Mouse (Mus musculus) heart, adult 2 months (tissue): ENCODE data around the gene Dmrtc2. TPM values are rescaled to one million over a fixed set of nuclear protein-coding genes. Genes with fewer than 3 reads are reported as not detected.

Source experiments
- DNase-seq, 2 experiments: peaks; one replicate each; pipeline ENCODE4 v3.0.0; 2021
- H3K27ac ChIP-seq: fragments of 200-600 bp; 2 replicates; pipeline ENCODE4 v1.8.1; 2022
- H3K27me3 ChIP-seq: fragments of 200-500 bp; 2 replicates; pipeline ENCODE4 v1.6.1; 2012; ENCODE audit warnings: mild to moderate bottlenecking, low read length, inconsistent platforms, mixed read lengths; ENCODE audit not compliant: control insufficient read depth, insufficient read depth
- H3K36me3 ChIP-seq: fragments of 200-500 bp; 2 replicates; pipeline ENCODE4 v1.6.1; 2012; ENCODE audit warnings: low read length, inconsistent platforms; ENCODE audit not compliant: control insufficient read depth, insufficient read depth
- H3K4me1 ChIP-seq: fragments of 200-500 bp; 2 replicates; pipeline ENCODE4 v1.6.1; 2011; ENCODE audit warnings: low read length; ENCODE audit not compliant: control insufficient read depth, insufficient read depth
- H3K4me3 ChIP-seq: fragments of 200-600 bp; 2 replicates; pipeline ENCODE4 v1.8.1; 2022
- H3K79me2 ChIP-seq: fragments of 200-500 bp; replicated peaks from 2 replicates; pipeline ENCODE4 v1.6.1; 2012; ENCODE audit warnings: mild to moderate bottlenecking, inconsistent platforms, low read length, moderate library complexity, mixed read lengths; ENCODE audit not compliant: control insufficient read depth, insufficient read depth
- H3K9ac ChIP-seq: fragments of 200-500 bp; 2 replicates; pipeline ENCODE4 v1.6.1; 2012; ENCODE audit warnings: low read depth, mild to moderate bottlenecking, control low read depth, inconsistent platforms, low read length, mixed read lengths
- CTCF ChIP-seq: fragments of 200-600 bp; IDR thresholded peaks from 2 replicates; pipeline ENCODE4 v1.8.1; 2022; ENCODE audit warnings: antibody characterized with exemption, mild to moderate bottlenecking, moderate library complexity
- EP300 ChIP-seq: fragments of 200-500 bp; IDR thresholded peaks from 2 replicates; pipeline ENCODE4 v1.6.1; 2011; ENCODE audit warnings: low read depth, low read length, control low read depth; ENCODE audit not compliant: insufficient read depth
- POLR2A ChIP-seq: fragments of 200-500 bp; IDR thresholded peaks from 2 replicates; pipeline ENCODE4 v1.6.1; 2011; ENCODE audit warnings: mild to moderate bottlenecking, low read depth, low read length, control low read depth; ENCODE audit not compliant: insufficient read depth
- WGBS: fragments of 180-500 bp; shearing (Covaris S2); methylation state at CpG from one replicate; pipeline ENCODE4 v1.1.7; 2018; 5-methylcytosine and 5-hydroxymethylcytosine counted together
- intact Hi-C: fragments of 180-260 bp; cut with DNase I; formaldehyde crosslinking; loops from one replicate; pipeline ENCODE4 v1.15.1; 2025
- polyA plus RNA-seq: library from polyadenylated mRNA; depleted of rRNA; stranded (reverse); fragments of >200 nt; gene quantifications from 2 replicates; pipeline ENCODE4 v1.2.3, GENCODE M21; 2012
- total RNA-seq, 2 experiments: library from RNA; stranded (reverse); gene quantifications; 2 replicates each; pipeline ENCODE4 v1.2.3; 2021

Dmrtc2 gene
- total and polyA plus RNA-seq, 3 experiments = not detected

DNA sequence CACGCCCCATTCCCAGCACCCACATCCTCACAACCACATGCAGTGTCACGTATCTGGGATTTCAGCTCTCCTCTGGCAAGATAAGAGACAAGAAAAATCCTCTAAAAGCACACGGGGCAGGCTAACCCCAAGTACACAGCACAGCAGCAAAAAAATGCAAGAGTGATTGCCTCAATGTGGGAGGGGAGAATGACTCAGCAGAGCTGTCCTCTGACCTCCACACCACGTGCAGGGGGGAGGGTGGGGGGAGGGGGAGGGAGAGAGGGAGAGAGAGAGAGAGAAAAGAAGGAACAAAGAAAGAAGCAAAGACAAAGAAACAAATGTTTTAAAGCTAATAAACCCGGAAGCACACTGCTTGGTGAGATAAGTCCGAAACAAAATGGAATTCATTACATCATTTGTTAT lies 19.0 kb upstream of the Dmrtc2 start:
- intact Hi-C loops = no loop called here
- H3K79me2 ChIP-seq = no peaks in the 10 kb centered on the region
- no peaks in the 10 kb centered on the region for H3K4me1 ChIP-seq
- H3K27me3 ChIP-seq = no peaks in the 10 kb centered on the region
- TF ChIP-seq CTCF (no peak), EP300 (no peak), POLR2A (no peak)
- H3K36me3 ChIP-seq = no peaks in the 10 kb centered on the region
- H3K4me3 ChIP-seq = no peak overlapping the region
- no peak for DNase-seq
- no peak overlapping the region for H3K9ac ChIP-seq
- 22% methylated on average over 6 of the region's 6 CpGs for WGBS
- H3K27ac ChIP-seq = no peak overlapping the region

GRCm38 (mm10) chr7:24851596-24852325 lies 18.1 kb upstream of the Dmrtc2 start:
- DNase-seq = no peak
- Histone ChIP-seq H3K79me2 (no peaks in the 10 kb centered on the region), H3K9ac (no peak overlapping the region), H3K27me3 (no peaks in the 10 kb centered on the region), H3K27ac (no peak overlapping the region), H3K4me3 (no peak overlapping the region), H3K36me3 (no peaks in the 10 kb centered on the region), H3K4me1 (no peaks in the 10 kb centered on the region)
- 79% methylated on average over 5 of the region's 5 CpGs for WGBS
- intact Hi-C loops = no loop called here
- no peak for TF ChIP-seq EP300
- TF ChIP-seq POLR2A = no peak
- TF ChIP-seq CTCF = no peak

DNA sequence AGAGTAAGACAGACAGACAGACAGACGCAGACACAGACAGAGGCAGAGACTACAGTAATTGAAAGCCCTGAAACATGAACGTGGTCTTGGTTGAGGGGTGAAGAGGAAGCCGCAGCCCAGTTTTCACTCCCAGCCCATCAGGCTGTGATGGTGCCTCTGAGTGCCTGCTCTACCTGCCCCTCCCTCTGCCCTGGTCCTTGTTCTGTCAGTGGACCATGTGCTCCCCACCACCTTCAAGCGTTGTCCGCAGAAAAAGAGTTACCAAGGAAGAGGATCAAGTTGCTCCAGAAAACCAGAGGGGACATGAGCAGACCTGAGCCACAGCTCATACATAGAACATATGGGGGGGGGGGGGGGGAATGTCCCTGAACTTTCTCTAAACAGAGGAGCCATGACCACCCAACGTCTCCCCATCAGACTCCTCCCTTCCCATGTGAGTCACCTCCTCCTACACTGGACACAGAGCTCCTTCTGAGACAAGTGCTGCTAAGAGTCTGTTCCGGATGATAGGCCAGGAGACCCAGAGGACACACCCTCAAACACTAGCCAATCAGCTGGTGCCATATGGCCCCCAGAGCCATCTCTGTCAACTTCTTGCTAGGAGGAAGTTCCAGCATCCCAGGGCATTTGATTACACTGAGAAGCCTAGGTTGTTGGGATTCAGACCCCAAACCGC lies 17.2 kb upstream of the Dmrtc2 start:
- WGBS = 58% methylated on average over 8 of the region's 8 CpGs
- no peak overlapping the region for H3K27ac ChIP-seq
- H3K79me2 ChIP-seq = no peaks in the 10 kb centered on the region
- H3K4me3 ChIP-seq = no peak overlapping the region
- no peak for DNase-seq
- intact Hi-C loops = no loop called here
- no peaks in the 10 kb centered on the region for H3K27me3 ChIP-seq
- H3K9ac ChIP-seq = no peak overlapping the region
- TF ChIP-seq POLR2A = no peak
- TF ChIP-seq CTCF = no peak
- no peak for TF ChIP-seq EP300
- no peaks in the 10 kb centered on the region for H3K4me1 ChIP-seq
- no peaks in the 10 kb centered on the region for H3K36me3 ChIP-seq

GRCm38 (mm10) chr7:24853233-24853563 lies 16.7 kb upstream of the Dmrtc2 start:
- intact Hi-C loops = no loop called here
- no peak overlapping the region for H3K4me3 ChIP-seq
- H3K27me3 ChIP-seq = no peaks in the 10 kb centered on the region
- no peak for DNase-seq
- H3K4me1 ChIP-seq = no peaks in the 10 kb centered on the region
- no peak overlapping the region for H3K27ac ChIP-seq
- no peaks in the 10 kb centered on the region for H3K79me2 ChIP-seq
- no peaks in the 10 kb centered on the region for H3K36me3 ChIP-seq
- no peak for TF ChIP-seq POLR2A
- no peak for TF ChIP-seq CTCF
- TF ChIP-seq EP300 = no peak
- H3K9ac ChIP-seq = no peak overlapping the region

GRCm38 (mm10) chr7:24853695-24854094 lies 16.2 kb upstream of the Dmrtc2 start:
- DNase-seq = no peak
- Histone ChIP-seq H3K9ac (no peak overlapping the region), H3K4me1 (no peaks in the 10 kb centered on the region), H3K27ac (no peak overlapping the region), H3K4me3 (no peak overlapping the region), H3K27me3 (no peaks in the 10 kb centered on the region), H3K36me3 (no peaks in the 10 kb centered on the region), H3K79me2 (no peaks in the 10 kb centered on the region)
- intact Hi-C loops = no loop called here
- WGBS = 26% methylated on average over 7 of the region's 7 CpGs
- TF ChIP-seq EP300 (no peak), CTCF (no peak), POLR2A (no peak)

GRCm38 (mm10) chr7:24856460-24857120 lies 13.3 kb upstream of the Dmrtc2 start:
- H3K27ac ChIP-seq = no peak overlapping the region
- no peaks in the 10 kb centered on the region for H3K79me2 ChIP-seq
- no peak overlapping the region for H3K9ac ChIP-seq
- TF ChIP-seq CTCF (no peak), POLR2A (no peak), EP300 (no peak)
- intact Hi-C loops = no loop called here
- WGBS = 37% methylated on average over 6 of the region's 6 CpGs
- no peak overlapping the region for H3K4me3 ChIP-seq
- no peaks in the 10 kb centered on the region for H3K36me3 ChIP-seq
- no peaks in the 10 kb centered on the region for H3K4me1 ChIP-seq
- no peaks in the 10 kb centered on the region for H3K27me3 ChIP-seq
- no peak for DNase-seq
